Mouse (Mus musculus): ENCODE measurements at regions not wholly inside any gene's neighbourhood (a gene's known extent, or its start where the extent isn't known, plus 50 kb on each side); places are given as distances from the start of the nearest gene placed in this dataset.
A peak's percentile ranks its signal among the peaks of the same experiment; 100 is the strongest.

- no peak for DNase-seq
These were observed 164.7 kb downstream of the Grb14 start for GRCm38 (mm10) chr2:64860113-64860512.

GRCm38 (mm10) chr2:64853918-64854317 lies 170.9 kb downstream of the Grb14 start:
- peak; percentile 30 to 76 for DNase-seq

- DNase-seq = no peak
These were observed 171.9 kb downstream of the Grb14 start for GRCm38 (mm10) chr2:64852913-64853312.

GRCm38 (mm10) chr2:64851096-64851495 lies 173.7 kb downstream of the Grb14 start:
- no peak for DNase-seq

GRCm38 (mm10) chr2:64850656-64851055 lies 174.1 kb downstream of the Grb14 start:
- DNase-seq = no peak

- no peak for DNase-seq
These were observed 200.3 kb downstream of the Grb14 start for GRCm38 (mm10) chr2:64824494-64824893.

- DNase-seq = no peak
These were observed 200.9 kb downstream of the Grb14 start for GRCm38 (mm10) chr2:64823905-64824304.

- no peak for DNase-seq
These were observed 201.7 kb downstream of the Grb14 start for GRCm38 (mm10) chr2:64823074-64823473.

- DNase-seq = no peak
These were observed 206.6 kb downstream of the Grb14 start for GRCm38 (mm10) chr2:64818159-64818558.
